Mouse (Mus musculus) CH12.LX (cell line): ENCODE data around the gene Apol11a. TPM values are rescaled to one million over a fixed set of nuclear protein-coding genes. Genes with fewer than 3 reads are reported as not detected.
"Not testable (repeated sequence)": the region's sequence is repeated elsewhere in the genome, so short reads cannot be mapped to it uniquely, and the experiment has no call there.

Experiments used
- DNase-seq: peaks from one replicate; pipeline ENCODE4 v3.0.0-alpha.2; 2013; ENCODE audit errors: extremely low read depth
- H3K27ac ChIP-seq: 2 replicates; pipeline ENCODE4 v1.5.1; 2012; ENCODE audit warnings: low read depth, mild to moderate bottlenecking, control low read depth, moderate library complexity; ENCODE audit not compliant: insufficient read depth
- H3K27me3 ChIP-seq: replicated peaks from 2 replicates; pipeline ENCODE3; 2012; ENCODE audit warnings: inconsistent platforms
- H3K36me3 ChIP-seq, 2 experiments: replicated peaks in 1 of 2; 2 replicates each; pipeline versions ENCODE3 to v1.6.1; 2012; ENCODE audit warnings: inconsistent platforms in 1 of 2, low read length in 1 of 2, mild to moderate bottlenecking in 1 of 2, mixed read lengths in 1 of 2, moderate library complexity in 1 of 2; ENCODE audit not compliant: control insufficient read depth in 1 of 2, insufficient read depth in 1 of 2
- H3K4me1 ChIP-seq, 2 experiments: 2 replicates each; pipeline ENCODE4 v1.6.1; 2012; ENCODE audit warnings: inconsistent platforms in 1 of 2, moderate library complexity in 1 of 2; ENCODE audit not compliant: insufficient read depth in 2 of 2, control insufficient read depth in 1 of 2
- H3K4me2 ChIP-seq: 2 replicates; pipeline ENCODE4 v1.6.1; 2012; ENCODE audit warnings: low read depth, mild to moderate bottlenecking, control low read depth; ENCODE audit not compliant: poor library complexity, insufficient read depth, severe bottlenecking
- H3K4me3 ChIP-seq, 3 experiments: fragments of 150-350 bp in 1 of 3; sonication (generic) in 1 of 3; replicated peaks in 1 of 3; 2 replicates each; pipeline versions ENCODE3 to v1.5.1; 2011 to 2012; ENCODE audit warnings: low read depth in 2 of 3, low read length in 2 of 3, mild to moderate bottlenecking in 2 of 3, moderate library complexity in 2 of 3, control low read depth in 1 of 3, improper control_type of control experiment in 1 of 3, inconsistent platforms in 1 of 3, mixed read lengths in 1 of 3; ENCODE audit not compliant: poor library complexity in 1 of 3
- H3K79me2 ChIP-seq: replicated peaks from 2 replicates; pipeline ENCODE4 v1.6.1; 2012; ENCODE audit warnings: mild to moderate bottlenecking, moderate library complexity; ENCODE audit not compliant: control insufficient read depth, poor library complexity, insufficient read depth, severe bottlenecking; ENCODE audit errors: extremely low read depth
- H3K9ac ChIP-seq: 2 replicates; pipeline ENCODE4 v1.6.1; 2012; ENCODE audit warnings: low read depth, mild to moderate bottlenecking, control low read depth, moderate library complexity; ENCODE audit not compliant: insufficient read depth
- H3K9me3 ChIP-seq: replicated peaks from 2 replicates; pipeline ENCODE3; 2012; ENCODE audit warnings: low read length, inconsistent platforms, mixed read lengths
- E2F4 ChIP-seq: IDR thresholded peaks from 2 replicates; pipeline ENCODE4 v1.6.1; 2011; ENCODE audit warnings: low read depth, low read length, improper control_type of control experiment; ENCODE audit not compliant: insufficient replicate concordance
- dilution Hi-C: fragments of 300-500 bp; cut with MboI; formaldehyde crosslinking; loops from 2 replicates; pipeline ENCODE4 v1.14.3; 2020; ENCODE audit warnings: low sequenced_read_pairs; ENCODE audit not compliant: extremely low pct_unique_long_range_greater_than_20kb, extremely low pct_ligation_motif_present
- in situ Hi-C: fragments of 300-500 bp; cut with MboI; formaldehyde crosslinking; loops from 3 replicates; pipeline ENCODE4 v1.14.3; 2019; ENCODE audit warnings: low sequenced_read_pairs, low pct_ligation_motif_present, low pct_unique_long_range_greater_than_20kb, mixed read lengths
- polyA plus RNA-seq: library from polyadenylated mRNA; unstranded; fragments of >175 nt; gene quantifications from 2 replicates; pipeline ENCODE4 v1.2.1, GENCODE M21; 2012; ENCODE audit warnings: low read depth; ENCODE audit not compliant: insufficient read length
- total RNA-seq, 2 experiments: library from RNA; depleted of rRNA; stranded (reverse); fragments of 300-350 nt in 1 of 2; fragments of >200 nt in 1 of 2; gene quantifications; 2 replicates each; pipeline ENCODE4 v1.2.3; 2012 to 2014

Apol11a gene
- total RNA-seq (2012; rRNA removed) (not detected in 2 replicates), total RNA-seq (2014; rRNA removed) (not detected in 2 replicates), polyA plus RNA-seq (not detected in 2 replicates)

DNA sequence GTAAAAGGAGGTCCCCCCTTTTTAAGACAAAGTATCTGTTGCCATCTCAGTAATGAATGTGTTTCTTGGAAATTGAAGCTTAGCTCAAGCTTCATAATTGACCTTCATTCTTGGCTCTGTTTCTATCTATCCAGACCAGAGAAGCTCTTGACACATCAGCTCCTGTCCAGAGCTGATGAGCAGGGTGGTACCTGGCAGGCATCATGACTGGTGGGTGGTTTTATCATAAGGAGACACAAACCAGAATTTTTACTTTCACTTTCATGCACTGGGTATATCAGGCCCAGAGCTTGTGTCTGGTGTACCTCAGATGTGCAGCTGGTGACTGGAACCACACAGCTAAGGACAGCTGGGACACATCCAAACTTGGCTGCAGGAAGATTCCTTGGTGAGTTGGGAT, at the start of gene Apol11a:
Gene Apol11a (plus strand): TSS at position 306 of the 400 bp plus-strand sequence.
- H3K4me1 ChIP-seq, dilution Hi-C loops, H3K9me3 ChIP-seq, DNase-seq, H3K27me3 ChIP-seq, H3K79me2 ChIP-seq, H3K36me3 ChIP-seq, H3K4me3 ChIP-seq, H3K4me2 ChIP-seq, H3K27ac ChIP-seq, H3K9ac ChIP-seq: not testable (repeated sequence)
- in situ Hi-C loops: loop anchor here (25.0 kb wide), 1 partner anchor 179 kb away; the partner anchor contains the start of gene Apol7e

DNA sequence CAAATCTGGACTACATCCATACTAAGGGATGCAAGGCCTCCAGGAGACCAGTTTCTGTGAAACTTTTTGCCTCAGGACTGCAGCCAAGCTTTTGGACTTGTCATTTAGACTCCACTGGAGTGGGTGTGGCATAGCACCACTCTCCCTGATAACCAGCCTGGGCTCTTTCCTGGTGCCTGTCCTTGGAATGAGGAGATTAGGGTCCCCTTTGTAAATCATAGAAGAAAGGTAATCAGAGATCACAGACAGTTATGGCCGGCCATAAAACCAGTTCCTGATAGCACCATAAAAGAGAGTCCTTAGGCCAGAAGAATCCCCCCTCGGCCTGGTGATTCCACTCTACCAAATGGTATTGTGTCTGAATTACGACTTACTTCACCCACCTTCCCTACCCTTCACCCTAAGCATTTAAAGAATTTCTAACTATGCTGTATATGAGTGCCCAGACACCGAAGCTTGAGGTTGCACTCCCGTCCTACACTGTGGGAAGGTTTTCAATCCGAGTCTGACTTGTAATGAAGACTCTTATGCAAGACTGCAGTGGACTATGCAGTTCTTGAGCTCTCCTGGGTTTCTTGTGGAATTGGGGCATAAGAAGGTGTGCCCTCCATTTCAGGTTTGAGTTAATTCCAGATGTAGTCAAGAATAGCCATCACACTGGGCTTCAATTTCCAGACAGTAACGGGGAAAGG, 33.2 kb upstream of the Apol11a start:
- dilution Hi-C loops, H3K27ac ChIP-seq, H3K9ac ChIP-seq, H3K4me1 ChIP-seq, H3K36me3 ChIP-seq, H3K27me3 ChIP-seq, H3K9me3 ChIP-seq, in situ Hi-C loops, H3K4me3 ChIP-seq, H3K4me2 ChIP-seq, DNase-seq, H3K79me2 ChIP-seq: not testable (repeated sequence)

DNA sequence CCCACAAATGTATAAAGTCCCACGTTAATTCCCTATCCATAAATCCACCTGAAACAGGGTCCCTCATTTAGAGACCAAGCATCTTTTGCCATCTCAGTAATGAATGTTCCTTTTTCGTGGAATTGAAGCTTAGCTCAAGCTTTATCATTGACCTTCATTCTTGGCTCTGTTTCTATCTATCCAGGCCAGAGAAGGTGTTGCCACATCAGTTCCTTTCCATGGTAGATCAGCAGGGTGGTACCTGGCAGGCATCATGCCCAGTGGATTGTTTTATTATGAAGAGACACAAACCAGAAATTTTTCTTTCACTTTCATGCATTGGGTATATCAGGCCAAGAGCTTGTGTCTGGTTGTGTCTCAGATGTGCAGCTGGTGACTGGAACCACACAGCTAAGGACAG, 31.4 kb upstream of the Apol11a start, which contains the start of gene Apol10a:
Gene Apol10a (plus strand): TSS at position 355 of the 400 bp plus-strand sequence.
- in situ Hi-C loops, H3K27ac ChIP-seq, H3K79me2 ChIP-seq, DNase-seq, H3K9me3 ChIP-seq, dilution Hi-C loops, H3K36me3 ChIP-seq, H3K4me1 ChIP-seq, H3K4me2 ChIP-seq, H3K9ac ChIP-seq, H3K4me3 ChIP-seq: not testable (repeated sequence)
- H3K27me3 ChIP-seq: peaks cover 19% of the 10 kb centered on the region

DNA sequence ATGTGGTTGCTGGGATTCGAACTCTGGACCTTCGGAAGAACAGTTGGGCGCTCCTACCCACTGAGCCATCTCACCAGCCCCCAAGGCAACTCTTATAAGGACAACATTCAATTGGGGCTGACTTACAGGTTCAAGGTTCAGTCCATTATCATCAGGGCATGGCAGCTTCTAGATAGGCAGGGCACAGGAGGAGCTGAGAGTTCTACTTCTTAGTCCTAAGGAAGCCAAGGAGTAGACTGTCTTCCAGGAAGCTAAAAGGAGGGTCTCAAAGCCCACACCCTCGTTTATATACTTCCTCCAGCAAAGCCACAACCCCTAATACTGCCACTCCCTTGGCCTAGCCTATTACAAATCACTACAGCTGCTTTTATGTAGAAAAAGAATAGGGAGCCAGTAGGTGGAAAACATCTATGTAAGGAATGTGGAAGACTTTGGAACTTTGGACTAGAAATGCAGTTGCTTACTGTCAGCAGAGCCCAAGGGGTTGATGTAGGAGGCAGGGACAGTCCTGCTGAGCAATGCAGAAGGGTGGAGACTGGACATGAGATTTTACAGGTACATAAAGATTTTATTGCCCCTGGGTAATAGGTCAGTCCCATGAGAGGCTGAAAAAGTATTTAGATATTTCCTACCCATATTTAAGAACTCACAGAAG, 25.8 kb upstream of the Apol11a start:
- dilution Hi-C loops: no loop called here
- H3K4me2 ChIP-seq: no peak overlapping the region
- TF ChIP-seq E2F4: no peak
- no peaks in the 10 kb centered on the region for H3K36me3 ChIP-seq
- DNase-seq: no peak
- no peaks in the 10 kb centered on the region for H3K9me3 ChIP-seq
- H3K9ac ChIP-seq: no peak overlapping the region
- H3K27me3 ChIP-seq: peaks cover 61% of the 10 kb centered on the region
- no peaks in the 10 kb centered on the region for H3K79me2 ChIP-seq
- no peaks in the 10 kb centered on the region for H3K4me1 ChIP-seq
- in situ Hi-C loops: no loop called here
- no peak overlapping the region for H3K4me3 ChIP-seq
- H3K27ac ChIP-seq: no peak overlapping the region

DNA sequence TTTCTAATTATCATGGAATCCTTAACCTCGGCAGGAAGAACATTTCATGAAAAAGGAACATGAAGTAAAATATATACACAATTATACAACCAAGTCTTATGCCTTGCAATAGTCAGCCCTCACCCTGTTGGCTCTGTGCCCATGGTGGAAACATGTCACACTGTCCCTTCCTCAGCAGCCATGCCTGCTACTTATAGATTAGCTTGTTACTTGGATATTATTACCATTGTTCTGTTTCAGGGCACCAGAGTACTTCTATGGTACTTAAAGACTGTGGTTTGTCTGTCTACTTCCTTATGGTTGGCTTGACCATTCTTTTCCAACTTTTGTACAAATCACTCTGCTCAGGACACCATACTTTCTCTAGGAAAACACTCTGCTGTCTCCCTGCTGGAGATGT, 14.9 kb upstream of the Apol11a start:
- H3K36me3 ChIP-seq: not testable (repeated sequence)

DNA sequence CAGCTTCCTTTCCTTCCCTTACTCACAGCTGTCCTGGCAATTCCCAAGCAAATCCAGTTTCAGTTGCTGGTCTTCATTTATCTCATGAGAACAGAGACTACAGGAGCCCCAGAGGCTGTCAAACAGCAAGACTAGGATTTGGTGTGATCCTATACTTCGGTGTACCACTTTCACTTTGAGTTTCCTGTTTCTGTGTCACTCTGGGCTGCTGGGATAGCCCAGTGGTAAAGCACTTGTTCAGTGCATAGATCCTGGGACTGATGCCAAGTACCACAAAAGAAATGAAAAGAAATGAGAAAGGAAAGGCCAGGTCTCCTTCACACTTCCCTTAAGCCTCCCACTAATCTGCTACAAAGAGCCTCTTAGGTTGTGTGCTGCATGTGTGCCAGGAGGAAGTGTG, 13.4 kb upstream of the Apol11a start:
- H3K9me3 ChIP-seq, DNase-seq, H3K79me2 ChIP-seq, H3K27ac ChIP-seq, H3K36me3 ChIP-seq, H3K4me3 ChIP-seq, in situ Hi-C loops, H3K27me3 ChIP-seq, dilution Hi-C loops, H3K4me1 ChIP-seq, H3K9ac ChIP-seq: not testable (repeated sequence)
- H3K4me2 ChIP-seq: peak overlapping the region; percentile 21; the same call in 1 of the 2 replicates

More for the DNA sequence above, 14.9 kb upstream of the Apol11a start:
- in situ Hi-C loops, H3K4me2 ChIP-seq, H3K27ac ChIP-seq, H3K79me2 ChIP-seq, H3K4me1 ChIP-seq, DNase-seq, H3K9me3 ChIP-seq, dilution Hi-C loops, H3K4me3 ChIP-seq, H3K9ac ChIP-seq, H3K27me3 ChIP-seq: not testable (repeated sequence)
